Mouse (Mus musculus) intestine, postnatal 0 days (tissue): ENCODE measurements around the gene Slc31a2. TPM values are rescaled to one million over a fixed set of nuclear protein-coding genes. Genes with fewer than 3 reads are reported as not detected.

Experiments used
- ATAC-seq: fragments of 200-750 bp; cut with Nextera tagmentation; 2 replicates; pipeline ENCODE4 v1.8.0; 2017; ENCODE audit warnings: mild to moderate bottlenecking, moderate TSS enrichment, moderate library complexity
- H3K27ac ChIP-seq: fragments of 300-500 bp; sonication (generic); 2 replicates; pipeline ENCODE4 v1.5.1; 2014; ENCODE audit warnings: mild to moderate bottlenecking, low read depth, low read length, moderate library complexity
- H3K27me3 ChIP-seq: fragments of 300-500 bp; sonication (generic); replicated peaks from 2 replicates; pipeline ENCODE4 v1.6.1; 2014; ENCODE audit warnings: low read length, mixed read lengths; ENCODE audit not compliant: control insufficient read depth, insufficient read depth
- H3K36me3 ChIP-seq: fragments of 300-500 bp; sonication (generic); 2 replicates; pipeline ENCODE4 v1.6.1; 2014; ENCODE audit warnings: mild to moderate bottlenecking, moderate library complexity; ENCODE audit not compliant: control insufficient read depth, insufficient read depth
- H3K4me1 ChIP-seq: fragments of 300-500 bp; sonication (generic); replicated peaks from 2 replicates; pipeline ENCODE4 v1.6.1; 2014; ENCODE audit warnings: antibody characterized with exemption, low read length, mixed read lengths; ENCODE audit not compliant: control insufficient read depth, insufficient read depth
- H3K4me2 ChIP-seq: fragments of 300-500 bp; sonication (generic); replicated peaks from 2 replicates; pipeline ENCODE4 v1.6.1; 2014; ENCODE audit warnings: low read depth, mild to moderate bottlenecking, moderate library complexity
- H3K4me3 ChIP-seq: fragments of 300-500 bp; sonication (generic); 2 replicates; pipeline ENCODE4 v1.5.1; 2014; ENCODE audit warnings: low read depth, low read length
- H3K9ac ChIP-seq: fragments of 300-500 bp; sonication (generic); 2 replicates; pipeline ENCODE4 v1.6.1; 2014; ENCODE audit warnings: mild to moderate bottlenecking, low read depth, low read length
- H3K9me3 ChIP-seq: fragments of 300-500 bp; sonication (generic); 2 replicates; pipeline ENCODE4 v1.6.1; 2016; ENCODE audit warnings: mixed run types; ENCODE audit not compliant: control insufficient read depth
- CTCF ChIP-seq: sonication (generic); IDR thresholded peaks from 2 replicates; pipeline ENCODE4 v1.5.1; 2016; ENCODE audit warnings: low read depth, mild to moderate bottlenecking, control low read depth, antibody characterized with exemption, moderate library complexity
- WGBS: fragments of 180-500 bp; shearing (Covaris S2); extraction: QIAGEN DNeasy Blood & Tissue Kit; methylation state at CpG from one replicate; pipeline ENCODE4 v1.1.7; 2014; 5-methylcytosine and 5-hydroxymethylcytosine counted together
- polyA plus RNA-seq: library from polyadenylated mRNA; unstranded; fragments of >200 nt; fragmentation: Nextera tagmentation; extraction: Ambion mirVana; gene quantifications from 2 replicates; pipeline ENCODE4 v1.2.1, GENCODE M21; 2015

The Slc31a2 gene
- polyA plus RNA-seq, 1 experiment from 2014 or later = 16.1 TPM

- H3K4me3 ChIP-seq = no peak overlapping the region
- ATAC-seq = no peak
- no peaks in the 10 kb centered on the region for H3K27me3 ChIP-seq
- TF ChIP-seq CTCF = no peak
- WGBS = 68% methylated on average over 1 of the region's 1 CpGs
- H3K9ac ChIP-seq = no peak overlapping the region
- H3K4me1 ChIP-seq = no peaks in the 10 kb centered on the region
- H3K9me3 ChIP-seq = no peaks in the 10 kb centered on the region
- H3K36me3 ChIP-seq = peaks cover 80% of the 10 kb centered on the region
- H3K27ac ChIP-seq = no peak overlapping the region
- H3K4me2 ChIP-seq = no peak overlapping the region
These were observed 55.9 kb downstream of the Slc31a2 start for GRCm38 (mm10) chr4:62318294-62318693.

- TF ChIP-seq CTCF = no peak
- ATAC-seq = no peak
- H3K4me1 ChIP-seq = no peaks in the 10 kb centered on the region
- no peak overlapping the region for H3K4me2 ChIP-seq
- no peaks in the 10 kb centered on the region for H3K9me3 ChIP-seq
- H3K4me3 ChIP-seq = no peak overlapping the region
- H3K27me3 ChIP-seq = no peaks in the 10 kb centered on the region
- 78% methylated on average over 3 of the region's 3 CpGs for WGBS
- no peak overlapping the region for H3K27ac ChIP-seq
- H3K9ac ChIP-seq = no peak overlapping the region
- H3K36me3 ChIP-seq = peaks cover 81% of the 10 kb centered on the region
These were observed 60.3 kb downstream of the Slc31a2 start for GRCm38 (mm10) chr4:62322684-62323083.

GRCm38 (mm10) chr4:62326111-62326510 lies 63.7 kb downstream of the Slc31a2 start:
- no peak overlapping the region for H3K4me2 ChIP-seq
- H3K4me3 ChIP-seq = no peak overlapping the region
- H3K27me3 ChIP-seq = no peaks in the 10 kb centered on the region
- no peak for TF ChIP-seq CTCF
- no peak overlapping the region for H3K9ac ChIP-seq
- no peak overlapping the region for H3K27ac ChIP-seq
- peaks cover 70% of the 10 kb centered on the region for H3K36me3 ChIP-seq
- ATAC-seq = 0 out of 2 replicates have a peak, but pooled peaks have one; percentile 13
- no peaks in the 10 kb centered on the region for H3K4me1 ChIP-seq
- no peaks in the 10 kb centered on the region for H3K9me3 ChIP-seq

GRCm38 (mm10) chr4:62328941-62329660 lies 66.7 kb downstream of the Slc31a2 start:
- WGBS = 59% methylated on average over 6 of the region's 6 CpGs
- Histone ChIP-seq H3K4me2 (no peak overlapping the region), H3K4me3 (no peak overlapping the region)

GRCm38 (mm10) chr4:62331977-62332376 lies 69.6 kb downstream of the Slc31a2 start:
- Histone ChIP-seq H3K27ac (no peak overlapping the region), H3K27me3 (no peaks in the 10 kb centered on the region), H3K4me1 (no peaks in the 10 kb centered on the region), H3K9ac (no peak overlapping the region), H3K9me3 (no peaks in the 10 kb centered on the region), H3K4me3 (no peak overlapping the region), H3K4me2 (no peak overlapping the region), H3K36me3 (peaks cover 66% of the 10 kb centered on the region)
- peak; percentile 59 for TF ChIP-seq CTCF
- no peak for ATAC-seq
- WGBS = 73% methylated on average over 5 of the region's 5 CpGs

More at GRCm38 (mm10) chr4:62328941-62329660, 66.7 kb downstream of the Slc31a2 start:
- Histone ChIP-seq H3K9me3 (no peaks in the 10 kb centered on the region), H3K36me3 (peaks cover 59% of the 10 kb centered on the region), H3K9ac (no peak overlapping the region), H3K27ac (peak overlapping the region; percentile 15; the same call in 1 of the 2 replicates), H3K4me1 (no peaks in the 10 kb centered on the region), H3K27me3 (no peaks in the 10 kb centered on the region)
- no peak for TF ChIP-seq CTCF
- ATAC-seq = no peak

- Histone ChIP-seq H3K9me3 (no peaks in the 10 kb centered on the region), H3K4me1 (no peaks in the 10 kb centered on the region), H3K27me3 (no peaks in the 10 kb centered on the region), H3K27ac (no peak overlapping the region), H3K4me3 (no peak overlapping the region), H3K36me3 (peaks cover 60% of the 10 kb centered on the region), H3K4me2 (no peak overlapping the region), H3K9ac (no peak overlapping the region)
- no peak for ATAC-seq
- no peak for TF ChIP-seq CTCF
- WGBS = 94% methylated on average over 5 of the region's 5 CpGs
These were observed 76.2 kb downstream of the Slc31a2 start for GRCm38 (mm10) chr4:62338536-62338935.

GRCm38 (mm10) chr4:62344000-62344399 lies 81.6 kb downstream of the Slc31a2 start:
- Histone ChIP-seq H3K9ac (no peak overlapping the region), H3K27ac (no peak overlapping the region), H3K4me2 (no peak overlapping the region), H3K4me1 (peaks cover 2% of the 10 kb centered on the region; the same call in 1 of the 2 replicates), H3K9me3 (no peaks in the 10 kb centered on the region), H3K4me3 (no peak overlapping the region), H3K36me3 (peaks cover 50% of the 10 kb centered on the region), H3K27me3 (no peaks in the 10 kb centered on the region)
- TF ChIP-seq CTCF = peak; percentile 59
- WGBS = 83% methylated on average over 1 of the region's 1 CpGs
- no peak for ATAC-seq
